Mouse (Mus musculus): Measurements from ENCODE around the gene Cand2.

GRCm38 (mm10) chr6:115759461-115759860, 14.9 kb upstream of the Cand2 start:
- TF ChIP-seq USF1 (IDR thresholded peaks at IDR 0.05; ENCODE audit: low read depth) (no peak), TCF3 (IDR thresholded peaks at IDR 0.05; ENCODE audit: insufficient read length, low read depth) (no peak), REST (IDR thresholded peaks at IDR 0.05; ENCODE audit: insufficient read depth, insufficient read length) (no peak), E2F4 (IDR thresholded peaks at IDR 0.05; ENCODE audit: insufficient read depth) (no peak), POLR2A (IDR thresholded peaks at IDR 0.05; ENCODE audit: insufficient read length, low read depth) (no peak), TCF12 (IDR thresholded peaks at IDR 0.05; ENCODE audit: insufficient read depth, poor library complexity, severe bottlenecking) (no peak), CEBPB (IDR thresholded peaks at IDR 0.05; ENCODE audit: insufficient read depth, poor library complexity, severe bottlenecking) (no peak), MAX (IDR thresholded peaks at IDR 0.05; ENCODE audit: low read depth) (no peak), MYOG (IDR thresholded peaks at IDR 0.05; ENCODE audit: control insufficient read depth in 1 of 3, insufficient read depth in 1 of 3, insufficient read length in 2 of 3, low read depth in 2 of 3) (no peak), SRF (IDR thresholded peaks at IDR 0.05; ENCODE audit: control insufficient read depth, insufficient read length, low read depth) (no peak), POLR2AphosphoS2 (IDR thresholded peaks at IDR 0.05; ENCODE audit: insufficient read length, low read depth) (no peak), MYOD1 (IDR thresholded peaks at IDR 0.05; ENCODE audit: control insufficient read depth in 1 of 3, insufficient read length in 2 of 3, low read depth in 2 of 3) (no peak)
